Mouse (Mus musculus) layer of hippocampus, postnatal 25 days (tissue): Measurements from ENCODE around the gene Stard9. TPM values are rescaled to one million over a fixed set of nuclear protein-coding genes. Genes with fewer than 3 reads are reported as not detected.

ENCODE experiments used
- DNase-seq, 2 experiments: peaks; one replicate each; pipeline ENCODE4 v3.0.0; 2022; ENCODE audit warnings: mixed read lengths in 2 of 2, low spot score in 1 of 2; ENCODE audit errors: extremely low spot score in 1 of 2
- total RNA-seq, 2 experiments: library from RNA; stranded (reverse); gene quantifications; 2 replicates each; pipeline ENCODE4 v1.2.3; 2021

Gene Stard9
- 10 to 100 TPM in 1 of 2 experiments, 1 to 10 TPM in 1; 6.0 to 10.1 TPM for total RNA-seq

DNA sequence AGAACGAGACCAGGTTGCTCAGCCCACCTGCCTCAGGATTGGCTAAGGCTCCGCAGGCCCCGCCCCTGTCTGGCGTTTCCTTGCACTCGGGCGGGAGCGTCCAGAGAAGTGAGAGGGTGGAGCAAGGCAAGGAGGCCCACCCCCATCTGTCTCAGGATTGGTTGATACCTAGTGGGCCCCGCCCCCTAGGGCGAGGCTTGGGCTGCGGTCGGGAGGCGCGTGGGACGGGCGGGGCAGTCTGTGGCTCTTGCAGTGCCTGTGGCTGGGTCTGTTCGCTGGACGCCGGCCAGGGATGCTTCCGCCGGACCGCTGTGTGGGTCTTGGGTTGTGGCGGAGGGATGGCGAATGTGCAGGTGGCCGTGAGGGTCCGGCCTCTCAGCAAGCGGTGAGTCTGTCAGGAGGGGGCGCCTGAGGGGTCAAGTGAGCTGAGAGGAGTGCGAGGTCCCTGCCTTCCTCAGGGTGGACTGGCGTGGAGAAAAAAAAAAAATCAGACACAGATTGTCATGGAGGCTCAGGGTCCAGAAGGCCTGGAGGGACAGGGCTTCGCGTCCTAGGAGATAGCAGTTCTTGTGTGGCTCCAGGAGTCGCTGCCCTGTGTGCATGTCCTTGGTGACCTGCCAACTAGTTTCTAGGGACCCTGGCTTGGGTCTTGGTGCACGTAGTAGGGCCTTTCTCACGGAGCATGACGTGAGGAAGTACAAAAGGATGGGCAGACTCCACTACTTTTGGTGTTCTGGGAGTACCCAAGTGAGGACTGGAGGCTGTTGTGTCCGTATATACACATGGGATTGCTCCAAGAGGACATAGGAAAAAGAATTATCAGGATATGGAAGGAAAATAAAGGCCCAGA lies at the start of gene Stard9:
Gene Stard9 (plus strand): TSS at position 236 of the 850 bp plus-strand sequence.
- DNase-seq = peak; percentile 82 to 86

GRCm38 (mm10) chr2:120589759-120590158 lies 39.2 kb upstream of the Stard9 start:
- no peak for DNase-seq

DNA sequence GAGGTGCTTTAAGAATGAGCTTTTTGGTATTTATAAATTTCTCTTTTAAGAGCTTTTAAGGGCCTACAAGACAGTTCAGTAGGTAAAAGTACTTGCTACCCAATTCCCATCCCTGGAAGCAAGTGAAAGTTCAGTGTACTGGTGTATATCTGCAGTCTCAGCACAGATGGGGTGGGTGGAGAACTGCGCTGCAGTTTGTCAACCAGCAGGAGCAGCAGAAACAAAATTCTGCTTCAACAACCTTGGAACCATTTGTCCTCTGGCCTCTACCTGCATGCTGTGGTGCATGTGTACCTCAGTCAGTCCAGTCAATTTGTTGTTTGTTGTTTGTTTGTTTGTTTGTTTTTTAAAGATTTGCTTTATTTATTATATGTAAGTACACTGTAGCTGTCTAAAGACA lies 36.7 kb upstream of the Stard9 start:
- DNase-seq = no peak

GRCm38 (mm10) chr2:120597734-120598133 lies 31.2 kb upstream of the Stard9 start:
- no peak for DNase-seq

GRCm38 (mm10) chr2:120599506-120599905 lies 29.4 kb upstream of the Stard9 start:
- no peak for DNase-seq

DNA sequence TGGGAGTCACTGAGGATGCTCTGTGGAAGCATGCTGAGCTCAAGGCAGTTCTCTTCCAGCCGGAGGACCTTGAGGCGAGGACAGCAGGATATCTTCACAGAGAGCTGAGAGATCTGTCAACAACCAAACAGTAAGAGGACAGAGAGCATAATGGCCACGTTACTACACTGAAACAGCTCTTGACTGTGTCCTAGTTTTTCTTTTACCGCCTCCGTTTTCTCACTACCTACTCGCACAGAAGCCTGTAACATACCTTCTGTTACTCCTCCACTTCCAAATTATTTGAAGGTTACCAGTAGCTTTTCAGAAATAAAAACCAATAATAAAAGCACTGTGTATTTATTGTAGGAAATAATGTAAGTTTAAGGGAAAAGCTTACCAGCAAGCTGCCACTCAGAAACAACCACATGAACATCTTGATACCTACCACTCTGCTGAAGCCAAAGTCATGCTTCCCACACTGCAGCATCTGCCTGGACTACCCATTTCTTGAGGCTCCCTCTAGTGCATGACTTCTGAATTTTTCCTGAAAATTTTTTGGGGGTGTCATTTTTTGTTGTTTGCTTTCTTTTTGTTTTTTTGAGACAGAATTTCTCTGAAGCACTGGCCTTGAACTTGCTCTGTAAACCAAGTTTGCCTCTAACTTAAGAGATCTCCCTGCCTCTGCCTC lies 22.8 kb upstream of the Stard9 start:
- DNase-seq = no peak

DNA sequence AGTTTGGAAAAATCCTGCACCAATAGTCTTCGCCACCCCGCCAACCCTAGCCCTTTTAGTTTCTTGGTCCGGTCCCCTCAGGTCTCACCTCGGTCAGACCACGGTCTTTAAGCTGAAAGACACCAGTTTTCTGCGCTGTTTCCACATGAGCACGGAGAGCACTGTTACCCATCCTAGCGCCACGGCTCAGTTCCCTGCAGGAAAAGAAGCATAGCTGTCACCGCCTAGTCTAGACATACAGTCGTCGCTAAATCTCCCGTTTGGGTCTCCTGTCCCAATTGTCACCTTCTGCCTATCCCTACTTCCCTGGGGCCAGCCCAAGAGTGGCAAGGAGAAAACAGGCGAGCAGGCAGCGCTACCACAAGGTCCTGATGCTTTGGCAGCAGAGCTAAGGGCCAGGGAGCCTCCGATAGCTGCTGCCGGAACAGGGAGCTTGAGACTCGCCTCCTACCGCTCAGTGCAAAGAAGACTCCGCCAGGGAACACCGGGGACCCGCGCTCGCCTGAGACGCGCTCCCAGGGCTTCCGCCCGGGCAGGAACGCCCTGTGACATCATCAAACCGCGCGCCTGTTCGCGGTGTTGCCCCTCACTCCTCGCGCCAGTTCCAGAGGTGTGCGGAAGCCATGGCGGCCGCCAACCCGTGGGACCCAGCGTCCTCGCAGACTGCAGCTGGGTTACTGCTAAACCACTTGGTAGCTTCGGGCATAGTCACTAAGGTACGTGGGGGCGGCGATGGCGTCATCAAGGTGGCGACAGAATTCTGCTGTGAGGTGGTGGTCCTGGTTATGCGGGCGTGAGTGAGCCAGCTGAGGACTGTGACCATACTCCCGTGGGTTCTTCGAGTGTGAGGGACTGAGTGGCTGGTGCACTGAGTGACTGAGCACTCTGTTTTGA lies 19.8 kb upstream of the Stard9 start, which contains the start of the genes Haus2 and Lrrc57:
Gene Haus2 (plus strand): TSS at position 554 of the 894 bp plus-strand sequence.
Gene Lrrc57 (minus strand): TSS at position 691 of the 894 bp plus-strand sequence.
- peak; percentile 88 to 93 for DNase-seq

DNA sequence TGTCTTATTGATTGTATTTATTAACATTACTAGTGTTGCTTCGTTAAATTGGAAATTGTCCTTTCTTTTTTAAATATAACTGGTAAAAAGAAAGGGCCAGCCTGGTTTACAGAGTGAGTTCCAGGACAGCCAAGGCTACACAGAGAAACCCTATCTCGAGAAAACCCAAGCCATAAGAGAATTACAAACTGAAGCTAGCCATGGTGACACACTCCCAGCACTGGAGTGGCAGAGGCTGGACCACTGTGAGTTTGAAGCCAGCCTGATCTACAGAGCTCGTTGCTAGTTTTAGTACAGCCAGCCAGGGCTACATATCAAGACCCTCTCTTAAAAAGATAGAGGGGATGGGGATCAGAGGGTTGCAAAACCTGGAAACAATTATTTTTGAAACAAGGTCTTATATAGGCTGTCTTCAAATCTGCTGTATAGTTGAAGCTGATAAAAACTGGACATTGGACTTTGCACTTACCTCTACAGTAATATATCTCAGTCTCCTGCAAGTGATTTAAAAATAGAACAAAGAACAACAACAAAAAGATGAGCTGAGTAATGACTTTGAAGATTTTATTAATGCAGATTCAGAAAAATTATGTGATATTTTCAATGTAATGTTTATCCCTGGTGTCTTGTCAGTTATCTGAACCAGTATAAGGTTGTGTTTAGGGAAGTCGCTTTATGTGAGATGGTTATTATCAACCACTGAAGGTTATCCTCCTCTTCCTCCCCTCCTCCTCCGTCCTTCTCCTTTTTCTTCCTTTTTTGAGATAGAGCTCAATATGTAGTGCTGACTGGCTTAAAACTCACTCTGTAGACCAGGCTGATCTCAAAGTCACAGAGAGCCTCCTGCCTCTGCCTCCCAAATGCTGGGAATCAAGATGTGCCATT lies 12.4 kb upstream of the Stard9 start:
- DNase-seq = no peak

DNA sequence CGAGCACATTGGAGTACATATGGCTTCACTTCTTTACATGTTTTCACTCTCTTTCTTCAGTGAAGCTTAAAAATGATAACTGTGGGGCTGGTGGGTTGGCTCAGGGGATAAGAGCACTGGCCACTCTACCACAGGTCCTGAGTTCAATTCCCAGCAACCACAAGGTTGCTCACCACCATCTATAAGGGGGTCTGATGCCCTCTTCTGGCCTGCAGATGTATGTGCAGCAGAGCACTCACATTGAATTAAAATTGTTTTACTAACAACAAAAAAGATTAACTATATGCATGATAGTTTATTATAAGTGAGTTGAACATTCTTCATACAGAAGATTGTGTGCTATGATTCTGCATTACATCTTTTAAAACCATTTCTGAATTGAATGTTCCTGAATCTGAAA lies 9.4 kb upstream of the Stard9 start:
- DNase-seq = no peak

GRCm38 (mm10) chr2:120622920-120623319 lies 6.0 kb upstream of the Stard9 start:
- no peak for DNase-seq

- DNase-seq = no peak
These were observed 650 bp upstream of the Stard9 start for GRCm38 (mm10) chr2:120628076-120628865.

GRCm38 (mm10) chr2:120630246-120630645 lies 1.3 kb downstream of the Stard9 start:
- DNase-seq = no peak

DNA sequence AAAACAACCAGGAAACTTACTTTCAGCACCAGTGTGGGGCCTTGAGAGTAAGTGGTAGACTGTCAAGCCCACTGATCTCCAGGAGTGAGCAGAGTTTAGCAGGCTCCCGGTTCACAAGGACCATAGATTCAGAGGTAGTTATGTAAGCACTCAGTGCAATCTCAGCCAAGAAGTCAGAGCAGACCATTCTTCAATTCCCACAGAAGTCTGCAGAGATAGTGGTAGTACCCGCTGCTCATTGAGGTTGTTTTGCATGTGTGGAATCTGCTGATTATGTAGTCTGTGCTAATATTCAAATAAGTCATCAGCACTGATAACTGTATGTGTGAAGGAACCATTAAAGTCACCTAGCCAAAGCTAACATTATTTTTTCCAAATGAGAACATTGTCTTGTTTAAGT lies 1.7 kb downstream of the Stard9 start:
- DNase-seq = no peak

DNA sequence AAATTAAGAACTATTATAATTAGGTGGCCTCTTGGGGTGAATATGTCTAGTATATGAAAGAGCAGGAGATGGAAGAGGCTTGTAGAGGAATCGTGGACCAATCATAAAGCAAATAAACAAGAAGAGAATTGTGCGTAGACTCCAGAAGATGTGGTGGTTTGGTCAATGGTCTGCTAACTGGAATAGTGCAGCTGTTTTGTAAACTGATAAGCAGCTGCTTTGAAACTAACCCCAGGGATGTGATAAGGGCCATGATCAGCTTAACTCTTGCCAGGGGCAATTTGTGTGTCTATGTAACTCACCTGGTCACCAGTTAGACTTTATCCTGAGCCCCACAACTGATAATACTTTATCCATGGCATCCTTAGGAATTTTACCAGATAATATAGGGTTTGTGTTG lies 2.6 kb downstream of the Stard9 start:
- no peak for DNase-seq

GRCm38 (mm10) chr2:120631957-120632356 lies 3.0 kb downstream of the Stard9 start:
- no peak for DNase-seq

DNA sequence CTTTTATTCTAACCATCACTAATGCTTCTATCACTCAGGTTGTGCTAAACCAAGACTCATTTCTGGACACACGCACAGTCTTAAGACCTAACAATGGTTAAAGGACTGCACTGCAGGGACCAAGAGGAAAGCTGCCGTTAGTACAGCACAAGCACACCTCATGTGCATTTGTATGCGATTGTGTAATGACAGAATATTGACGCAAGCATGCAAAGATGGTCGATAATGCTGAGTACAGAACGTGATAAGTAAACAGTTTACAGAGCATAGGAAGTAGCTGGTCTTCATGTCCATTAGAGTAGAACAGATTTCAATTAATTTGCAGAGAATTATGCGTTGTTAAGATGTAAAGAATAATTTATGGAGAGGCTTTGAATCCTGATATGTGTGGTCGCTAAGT lies 11.9 kb downstream of the Stard9 start:
- no peak for DNase-seq

DNA sequence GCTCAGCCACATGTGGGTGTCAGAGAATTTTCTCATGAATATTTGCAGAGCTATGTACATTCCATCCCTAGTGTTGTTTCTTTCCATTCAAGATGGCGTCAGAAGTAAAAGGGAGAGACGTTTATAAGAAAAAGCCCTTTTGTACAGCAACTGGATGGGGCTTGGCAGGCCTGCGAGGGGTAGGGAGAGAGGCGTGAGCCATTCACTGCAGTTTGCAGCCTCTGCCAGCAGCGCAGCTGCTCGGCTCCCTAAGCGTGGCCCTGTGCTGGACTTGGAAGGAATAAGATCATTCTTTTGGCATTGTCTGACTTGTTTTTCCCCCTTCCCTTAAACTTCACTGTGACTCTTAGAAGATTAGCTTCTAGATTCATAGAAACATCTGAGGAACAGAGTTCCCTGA lies 14.9 kb downstream of the Stard9 start:
- DNase-seq = peak in 1 of 2 experiments; percentile 19

DNA sequence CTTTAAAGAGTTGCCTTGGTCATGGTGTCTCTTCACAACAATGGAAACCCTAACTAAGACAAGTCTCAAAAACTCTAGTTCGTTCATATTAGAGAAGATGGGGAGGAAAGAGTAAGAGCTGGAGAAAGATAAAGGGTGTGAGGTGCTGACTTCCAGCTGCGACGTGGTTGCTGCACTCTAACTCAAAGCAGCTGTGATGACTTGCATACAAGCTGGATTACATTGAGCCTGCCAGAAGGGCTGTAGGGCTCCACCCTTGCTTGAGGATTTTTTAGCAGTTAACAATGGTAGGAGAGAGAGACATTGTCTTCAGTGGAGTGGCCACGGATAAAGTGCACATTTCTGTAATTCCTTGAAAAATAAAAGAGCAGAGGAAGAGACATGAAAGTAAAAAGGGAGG lies 17.9 kb downstream of the Stard9 start:
- no peak for DNase-seq
